Mouse (Mus musculus) lung, postnatal 10 days (tissue): Measurements from ENCODE around the gene Cers2.
"Not testable (repeated sequence)": the region's sequence is repeated elsewhere in the genome, so short reads cannot be mapped to it uniquely, and the experiment has no call there.

ENCODE experiments used
- DNase-seq: peaks from one replicate; pipeline ENCODE4 v3.0.0; 2021

The Cers2 gene

DNA sequence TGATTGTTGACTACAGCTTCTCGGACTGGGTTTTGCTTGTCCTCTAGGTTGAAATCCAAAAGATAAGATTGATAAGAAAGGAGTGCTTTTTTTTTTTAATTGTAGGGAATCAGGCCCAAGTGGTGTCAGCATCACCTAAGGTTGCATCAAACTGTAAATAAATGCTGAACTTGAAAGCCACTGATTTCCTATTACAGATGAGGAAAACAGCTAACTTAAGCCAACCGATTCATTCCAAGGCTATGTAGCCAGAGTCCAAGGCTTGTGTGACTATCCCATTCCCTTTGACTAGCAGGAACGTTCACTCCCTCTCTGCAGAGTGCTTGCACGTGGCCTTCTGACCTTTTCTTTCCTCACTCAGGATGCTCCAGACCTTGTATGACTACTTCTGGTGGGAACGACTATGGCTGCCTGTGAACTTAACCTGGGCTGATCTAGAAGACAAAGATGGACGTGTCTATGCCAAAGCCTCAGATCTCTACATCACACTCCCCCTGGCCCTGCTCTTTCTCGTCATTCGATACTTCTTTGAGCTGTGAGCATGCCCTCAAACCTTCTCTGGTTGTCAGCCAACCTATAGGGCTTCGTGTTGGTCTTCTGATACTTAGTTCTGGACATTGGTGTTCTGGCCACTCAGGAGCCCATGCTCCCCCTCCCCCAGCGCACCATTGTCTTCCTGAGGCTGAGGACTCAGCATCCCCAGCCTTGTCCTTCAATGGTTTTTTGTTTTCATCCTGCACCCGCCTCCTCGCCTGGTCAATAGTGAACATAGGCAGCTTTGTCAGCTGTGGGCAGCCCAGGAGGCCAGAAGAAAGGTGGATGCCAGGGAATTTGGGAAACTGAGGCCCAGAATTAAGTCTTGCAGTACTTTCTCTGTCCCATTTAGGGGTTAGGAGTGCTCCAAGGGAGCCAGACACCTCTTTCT is 5.4 kb downstream of the Cers2 start:
- DNase-seq = no peak

DNA sequence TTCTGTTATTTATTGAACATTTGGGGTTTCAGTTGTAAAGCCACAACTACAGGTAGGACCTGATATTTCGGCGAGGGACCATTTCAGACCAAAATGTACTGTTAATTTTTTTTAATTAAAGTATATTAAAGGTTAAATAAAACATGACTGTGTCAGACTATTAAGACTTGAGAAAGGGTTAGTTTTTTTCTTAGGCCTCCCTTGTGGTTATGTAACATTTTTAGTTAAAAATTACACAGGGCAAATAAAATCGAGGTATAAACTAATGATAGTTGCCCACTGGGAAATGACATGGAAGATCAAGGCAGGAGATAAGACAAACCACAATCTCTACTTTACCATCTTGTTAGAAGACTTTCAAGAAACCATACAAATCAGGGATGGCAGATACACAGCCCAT is 8.8 kb downstream of the Cers2 start:
- DNase-seq = no peak

DNA sequence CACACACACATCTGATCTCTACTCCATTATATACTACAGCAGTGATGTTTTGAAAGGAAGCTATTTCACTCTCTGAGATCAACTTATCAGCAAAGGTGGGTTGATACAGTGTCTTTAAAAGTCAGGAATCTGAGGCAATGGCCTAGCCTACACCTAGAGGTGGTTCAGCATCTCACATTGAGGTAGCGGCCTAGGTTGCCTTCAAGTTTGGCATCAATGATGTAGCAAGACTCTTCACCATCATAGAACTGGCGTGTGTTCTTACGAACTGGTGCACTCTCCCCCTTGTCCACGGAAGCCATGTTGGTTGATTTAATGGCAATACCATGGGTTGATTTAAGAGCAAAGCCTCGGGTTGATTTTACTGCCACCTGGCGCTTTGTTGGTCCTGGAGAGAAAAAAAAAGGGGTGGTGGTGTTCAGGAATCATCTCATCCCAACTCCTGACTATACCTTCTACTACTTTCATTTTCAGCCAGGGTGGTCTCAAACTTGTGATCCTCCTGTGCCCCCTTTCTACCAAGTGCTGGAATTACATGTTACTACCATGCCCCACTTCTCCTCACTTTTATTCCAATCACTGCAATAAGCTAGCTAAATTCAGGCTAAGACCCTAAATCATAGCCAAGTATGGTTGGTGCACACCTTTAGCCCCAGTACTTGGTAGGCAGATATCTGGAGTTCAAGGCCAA is 10.0 kb downstream of the Cers2 start:
- peak; percentile 12 for DNase-seq

DNA sequence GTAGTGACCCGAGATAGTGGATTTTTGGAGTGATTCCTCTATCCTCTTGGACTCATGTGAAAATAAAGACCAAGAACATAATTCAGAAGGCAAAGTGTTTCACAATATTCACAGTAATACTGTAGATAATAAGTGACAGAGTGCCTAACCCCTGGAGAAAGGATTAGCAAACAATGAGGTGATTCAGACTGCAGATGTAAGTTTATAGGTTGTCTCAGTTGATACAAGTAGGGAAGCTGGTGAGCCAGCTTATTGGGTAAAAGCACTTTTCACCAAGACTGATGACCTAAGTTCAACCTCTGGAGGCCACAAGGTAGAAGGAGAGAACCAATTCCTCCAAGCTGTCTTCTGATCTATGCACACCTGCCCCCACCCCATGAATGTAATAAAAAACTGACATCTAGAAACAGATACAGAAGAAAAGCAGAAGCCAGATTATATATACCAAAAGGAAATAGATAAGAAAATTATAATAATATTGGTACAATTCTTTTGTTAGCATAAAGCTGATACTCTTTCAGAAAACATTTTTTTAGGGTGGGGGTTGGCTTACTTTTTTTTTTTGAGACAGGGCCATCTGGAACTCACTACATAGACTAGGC is 14.3 kb downstream of the Cers2 start:
- DNase-seq = no peak

DNA sequence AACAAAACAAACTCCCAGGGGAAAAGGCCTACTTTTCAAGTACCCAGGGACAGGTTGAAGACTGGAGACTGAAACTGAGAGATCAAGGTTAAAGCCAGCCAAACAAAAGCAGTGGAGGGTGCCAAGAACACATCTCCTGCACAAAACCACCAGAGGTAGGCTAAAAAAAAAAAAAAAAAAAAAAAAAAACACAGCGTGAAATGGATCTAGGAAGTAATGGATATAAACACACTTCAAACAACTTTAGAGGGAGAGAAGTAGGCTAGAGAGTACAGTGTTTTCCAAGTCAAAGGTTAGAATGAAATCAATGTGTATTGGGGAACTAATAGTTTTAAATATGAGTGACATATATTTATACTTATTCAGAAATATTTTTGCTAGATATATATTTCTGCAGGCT is 16.9 kb downstream of the Cers2 start:
- DNase-seq = no peak

DNA sequence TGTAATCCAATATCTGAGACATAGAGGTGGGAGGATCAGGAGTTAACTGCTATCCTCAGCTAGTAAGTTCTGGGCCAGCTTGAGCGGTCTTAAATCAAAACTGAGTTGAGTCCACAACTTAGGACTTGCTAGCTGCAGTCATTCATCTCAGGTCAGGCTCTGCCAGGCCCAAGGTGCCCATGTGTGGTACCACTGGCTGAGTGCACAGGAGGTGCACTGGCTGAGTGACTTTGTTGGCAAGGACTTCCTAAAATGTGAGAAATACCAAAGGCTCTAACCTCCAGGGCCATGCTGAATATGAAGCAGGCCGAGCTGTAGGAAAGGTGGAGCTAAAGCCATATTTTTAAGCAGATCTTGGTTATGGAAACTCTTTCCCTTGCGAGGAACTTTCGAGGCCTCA is 22.8 kb downstream of the Cers2 start:
- no peak for DNase-seq

DNA sequence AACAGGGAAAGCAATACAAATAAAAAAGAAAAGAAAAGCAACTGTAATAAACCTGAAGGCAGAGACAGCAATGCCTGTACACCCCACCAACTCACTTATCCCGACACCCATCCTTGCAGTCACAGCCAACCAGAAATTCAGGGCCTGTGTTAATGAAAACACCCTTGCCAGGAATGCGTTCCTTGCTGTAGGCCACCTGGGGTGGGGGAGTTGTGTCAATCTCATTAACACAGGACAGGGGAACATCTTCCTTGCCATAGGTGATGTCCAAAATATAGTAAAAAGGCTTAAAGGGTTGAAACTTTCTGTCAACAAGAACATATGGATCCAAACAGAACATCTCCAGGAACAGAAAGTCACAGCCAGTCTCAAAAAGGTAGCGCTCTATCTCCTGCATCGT is 23.7 kb downstream of the Cers2 start:
- DNase-seq = no peak

DNA sequence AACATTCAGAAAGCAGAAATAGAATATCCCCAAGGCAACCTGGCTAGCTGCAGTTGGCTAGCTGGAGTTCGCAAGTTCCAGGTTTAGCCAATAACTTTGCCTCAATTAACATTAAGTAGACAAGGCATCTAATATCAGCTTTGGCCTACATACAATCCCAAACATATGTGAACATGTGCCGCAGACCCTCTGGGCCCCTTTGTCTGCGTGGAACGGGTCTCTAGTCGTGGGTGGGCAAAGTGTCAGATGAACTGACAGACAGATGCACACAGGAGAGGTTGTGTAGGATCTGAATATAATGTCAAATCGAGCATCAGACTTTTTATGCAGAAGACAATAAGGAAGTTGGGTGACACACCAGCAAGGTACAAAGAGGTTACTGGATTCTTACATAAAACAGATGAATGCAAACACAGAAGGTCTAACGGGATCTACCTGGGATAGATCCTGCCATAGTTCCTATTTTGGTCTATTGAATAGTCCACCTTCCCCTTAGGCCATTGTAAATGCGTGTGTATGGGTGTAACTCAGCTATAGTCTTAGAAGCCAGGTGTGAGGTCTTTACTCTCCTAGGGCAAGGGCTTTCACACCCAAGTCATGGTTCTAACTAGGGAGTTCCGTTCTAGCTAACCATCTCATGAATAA is 28.9 kb downstream of the Cers2 start:
- DNase-seq = not testable (repeated sequence)

DNA sequence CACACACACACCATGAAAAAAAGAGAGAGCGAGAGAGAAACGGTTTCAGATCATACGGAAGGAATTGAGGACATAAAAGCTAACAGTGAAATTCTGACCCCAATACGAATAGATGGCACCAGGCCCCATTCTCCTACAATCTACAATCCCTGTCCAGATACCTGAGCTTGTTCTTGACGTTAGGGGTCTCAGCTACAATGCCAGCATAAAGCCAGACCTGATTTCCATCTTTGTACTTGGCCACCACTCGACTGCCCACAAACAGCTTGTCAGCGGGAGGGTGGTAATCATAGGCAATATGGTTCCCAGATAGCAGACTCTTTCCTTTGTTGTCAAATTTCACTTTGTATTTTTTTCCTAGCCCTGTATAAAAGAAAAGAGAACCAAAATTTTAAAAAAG is 31.9 kb downstream of the Cers2 start:
- no peak for DNase-seq

DNA sequence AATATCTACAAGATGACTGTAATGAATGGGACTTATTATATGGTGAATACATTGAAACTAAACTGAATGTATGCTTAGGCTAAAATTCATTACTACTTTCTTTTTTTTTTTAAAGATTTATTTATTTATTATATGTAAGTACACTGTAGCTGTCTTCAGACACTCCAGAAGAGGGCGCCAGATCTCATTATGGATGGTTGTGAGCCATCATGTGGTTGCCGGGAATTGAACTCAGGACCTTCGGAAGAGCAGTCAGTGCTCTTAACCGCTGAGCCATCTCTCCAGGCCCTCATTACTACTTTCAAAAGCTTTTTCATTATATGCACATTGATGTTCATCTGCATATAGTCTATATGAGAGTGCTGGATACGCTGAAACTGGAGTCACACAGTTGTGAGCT is 33.8 kb downstream of the Cers2 start:
- DNase-seq = not testable (repeated sequence)

DNA sequence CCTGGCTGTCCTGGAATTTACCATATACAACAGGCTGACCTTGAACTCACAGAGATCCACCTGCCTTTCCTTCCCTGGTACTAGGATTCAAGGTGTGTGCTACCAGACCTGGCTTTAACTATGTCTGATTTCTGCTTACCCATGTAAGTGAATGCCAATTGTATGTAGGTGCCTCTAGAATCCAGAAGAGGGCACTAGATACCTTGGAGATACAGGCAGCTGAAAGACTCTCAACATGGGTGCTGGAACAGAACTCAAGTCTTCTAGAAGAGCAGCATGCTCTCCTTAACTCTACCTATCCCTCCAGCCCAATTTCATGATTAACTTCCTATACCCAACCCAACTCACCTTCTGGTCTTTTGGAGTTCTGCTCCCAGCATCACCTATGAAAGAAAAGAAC is 34.9 kb downstream of the Cers2 start:
- DNase-seq = peak; percentile 32

DNA sequence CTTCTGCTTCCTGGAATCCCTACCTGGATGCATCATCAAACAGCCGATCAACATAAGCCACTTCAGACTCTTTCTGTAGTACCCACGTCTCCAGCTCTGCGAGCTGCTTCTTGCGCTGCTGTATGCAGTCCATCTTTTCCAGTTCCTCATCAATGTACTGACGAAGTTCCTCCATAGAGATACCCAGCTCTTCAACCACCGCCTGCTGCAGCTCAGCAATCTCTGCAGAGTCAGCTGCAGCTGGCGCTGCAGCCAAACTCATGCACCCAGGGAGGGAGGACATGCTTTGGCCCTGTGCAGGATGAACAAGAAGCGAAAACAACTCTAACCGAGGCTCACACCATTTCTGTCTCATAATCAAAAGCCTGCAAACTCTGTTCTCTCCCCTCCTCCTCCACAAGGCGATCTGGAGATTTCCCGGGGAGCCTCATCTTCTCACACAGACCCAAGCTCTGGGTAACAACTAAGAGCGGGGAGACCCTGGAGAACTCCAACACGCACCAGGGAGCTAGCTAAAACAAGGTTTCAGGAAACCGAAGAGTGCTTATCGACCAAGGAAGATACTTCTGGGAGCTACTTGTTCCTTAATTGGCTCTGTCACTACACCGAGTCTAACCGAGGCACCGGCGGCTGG is 41.4 kb downstream of the Cers2 start:
- not testable (repeated sequence) for DNase-seq

DNA sequence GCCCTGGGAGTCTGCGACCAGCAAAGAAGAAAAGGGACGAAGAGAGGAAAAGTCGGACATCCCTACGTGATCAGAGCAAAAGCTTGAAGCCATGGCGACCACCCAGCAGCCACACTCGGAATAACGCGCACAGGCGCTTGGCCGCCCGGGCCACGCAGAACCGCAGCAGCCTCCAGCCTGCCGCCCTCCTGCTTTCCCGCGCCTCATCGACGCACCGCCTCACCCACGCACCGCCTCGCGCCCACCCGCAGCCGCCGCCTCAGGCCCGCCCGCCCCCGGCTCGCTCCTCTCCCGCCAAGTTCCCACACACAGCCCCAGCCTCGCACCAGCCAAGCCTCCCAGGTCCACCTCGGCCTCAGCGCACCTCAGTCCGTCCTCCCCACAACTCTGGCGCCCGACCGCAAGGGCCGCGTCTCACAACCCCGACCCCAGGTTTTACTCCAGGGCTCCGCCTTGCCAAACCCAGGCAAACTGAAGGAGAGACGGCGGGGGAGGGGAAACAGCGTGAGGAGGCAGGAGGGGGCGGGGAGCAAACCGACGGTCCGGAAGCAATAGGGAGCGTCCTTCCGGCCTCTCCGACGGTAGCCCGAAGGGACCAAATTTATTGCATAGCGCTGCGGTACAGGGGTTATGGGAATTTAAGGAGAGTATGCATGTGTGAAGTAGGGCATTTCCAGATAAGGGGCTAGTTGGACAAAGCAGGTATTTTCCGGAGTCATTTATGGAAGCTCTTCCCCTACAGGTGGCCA is 42.3 kb downstream of the Cers2 start, which contains the start of gene Setdb1:
TSS of gene Setdb1 (minus strand) at position 502 of the 749 bp plus-strand sequence.
- peak; percentile 98 for DNase-seq

DNA sequence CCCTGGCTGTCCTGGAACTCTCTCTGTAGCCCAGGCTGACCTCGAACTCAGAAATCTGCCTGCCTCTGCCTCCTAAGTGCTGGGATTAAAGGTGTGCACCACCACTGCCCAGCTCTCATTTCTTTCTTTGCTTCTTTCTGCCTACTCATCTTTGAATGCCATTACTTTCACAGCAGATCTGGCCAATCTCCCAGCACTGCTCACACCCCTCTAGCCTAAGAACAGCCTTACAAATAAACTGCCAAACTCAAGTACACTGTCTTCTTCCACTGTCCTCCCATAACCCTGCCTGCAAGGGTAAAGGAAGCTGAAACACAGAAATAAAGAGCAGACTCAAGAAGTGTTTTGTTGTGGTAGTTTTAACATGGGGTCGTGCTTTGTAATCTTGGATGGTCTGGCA is 43.2 kb downstream of the Cers2 start:
- DNase-seq = peak; percentile 5

DNA sequence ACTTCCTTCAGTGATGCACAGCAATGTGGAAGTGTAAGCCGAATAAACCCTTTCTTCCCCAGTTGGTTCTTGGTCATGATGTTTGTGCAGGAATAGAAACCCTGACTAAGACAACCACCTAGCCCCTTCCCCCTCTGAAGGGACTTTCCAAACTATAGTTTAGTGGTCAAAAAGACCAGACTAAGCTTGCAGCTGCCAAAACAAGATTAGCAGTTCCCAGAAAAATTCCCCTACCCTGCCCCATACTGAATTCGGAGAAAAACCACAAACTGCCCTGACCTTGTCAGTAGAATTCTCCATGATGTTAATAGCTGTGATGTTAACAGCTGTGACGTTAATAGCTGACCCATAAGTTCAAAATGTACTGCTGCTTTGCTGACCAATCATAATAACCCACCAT is 45.7 kb downstream of the Cers2 start:
- DNase-seq = not testable (repeated sequence)

DNA sequence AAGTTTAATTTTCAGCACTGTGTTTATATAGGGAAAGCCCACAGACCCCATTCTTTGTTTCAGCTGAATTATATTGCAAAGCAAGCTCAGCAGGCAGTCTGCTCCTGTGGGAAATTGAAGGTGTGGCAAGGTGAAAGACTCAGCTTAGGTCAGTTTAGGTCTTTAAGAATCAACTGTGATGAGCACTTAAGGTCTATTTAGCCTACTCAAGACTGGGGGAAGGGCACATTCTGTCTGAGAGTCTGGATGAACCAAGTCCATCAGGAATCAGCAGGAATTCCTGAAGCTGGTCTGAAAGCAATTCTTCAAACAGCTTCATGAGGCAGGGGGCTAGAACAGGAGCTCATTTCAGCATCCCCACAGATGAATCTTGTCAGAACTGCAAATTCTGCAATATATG is 55.5 kb downstream of the Cers2 start:
- no peak for DNase-seq
